Mouse (Mus musculus): ENCODE data around the gene Nap1l1. TPM values are rescaled to one million over a fixed set of nuclear protein-coding genes. Genes with fewer than 3 reads are reported as not detected.

Gene Nap1l1
- total and polyA plus RNA-seq, 3 experiments: 196 to 1,342 (median 360) TPM

- H3K4me3 ChIP-seq (replicated peaks in 1 of 3; ENCODE audit: low read depth in 2 of 3, low read length in 2 of 3, poor library complexity in 1 of 3): no peak overlapping the region
Measured at GRCm38 (mm10) chr10:111539724-111540324, 66.8 kb downstream of the Nap1l1 start.

GRCm38 (mm10) chr10:111540678-111541077 is 67.7 kb downstream of the Nap1l1 start:
- in situ Hi-C loops (cut with MboI; ENCODE audit: low pct_ligation_motif_present, low pct_unique_long_range_greater_than_20kb, low sequenced_read_pairs) (no loop called here), dilution Hi-C loops (cut with MboI; ENCODE audit: extremely low pct_ligation_motif_present, extremely low pct_unique_long_range_greater_than_20kb, low sequenced_read_pairs) (no loop called here)
- Histone ChIP-seq H3K9ac (ENCODE audit: insufficient read depth, low read depth) (no peak overlapping the region), H3K27me3 (replicated peaks) (no peaks in the 10 kb centered on the region), H3K4me3 (replicated peaks in 1 of 3; ENCODE audit: low read depth in 2 of 3, low read length in 2 of 3, poor library complexity in 1 of 3) (no peak overlapping the region), H3K4me2 (ENCODE audit: insufficient read depth, low read depth, poor library complexity, severe bottlenecking) (no peak overlapping the region), H3K79me2 (replicated peaks; ENCODE audit: control insufficient read depth, extremely low read depth, insufficient read depth, poor library complexity, severe bottlenecking) (no peaks in the 10 kb centered on the region), H3K36me3 (replicated peaks in 1 of 2; ENCODE audit: control insufficient read depth in 1 of 2, insufficient read depth in 1 of 2, low read length in 1 of 2) (no peaks in the 10 kb centered on the region), H3K9me3 (replicated peaks; ENCODE audit: low read length) (no peaks in the 10 kb centered on the region), H3K4me1 (ENCODE audit: control insufficient read depth in 1 of 2, insufficient read depth in 2 of 2) (peaks cover 15 to 20% of the 10 kb centered on the region in 2 experiments), H3K27ac (ENCODE audit: insufficient read depth, low read depth) (no peak overlapping the region)
- no peak for DNase-seq (ENCODE audit: extremely low read depth)
- TF ChIP-seq ZNF384 (IDR thresholded peaks at IDR 0.05; ENCODE audit: low read depth, low read length): no peak

More at GRCm38 (mm10) chr10:111539724-111540324, 66.8 kb downstream of the Nap1l1 start:
- H3K27ac ChIP-seq (ENCODE audit: insufficient read depth, low read depth): no peak overlapping the region
- no peaks in the 10 kb centered on the region for H3K9me3 ChIP-seq (replicated peaks; ENCODE audit: low read length)
- no peak overlapping the region for H3K9ac ChIP-seq (ENCODE audit: insufficient read depth, low read depth)
- DNase-seq (ENCODE audit: extremely low read depth): no peak
- no peak overlapping the region for H3K4me2 ChIP-seq (ENCODE audit: insufficient read depth, low read depth, poor library complexity, severe bottlenecking)
- no peaks in the 10 kb centered on the region for H3K36me3 ChIP-seq (replicated peaks in 1 of 2; ENCODE audit: control insufficient read depth in 1 of 2, insufficient read depth in 1 of 2, low read length in 1 of 2)
- in situ Hi-C loops (cut with MboI; ENCODE audit: low pct_ligation_motif_present, low pct_unique_long_range_greater_than_20kb, low sequenced_read_pairs) (no loop called here), dilution Hi-C loops (cut with MboI; ENCODE audit: extremely low pct_ligation_motif_present, extremely low pct_unique_long_range_greater_than_20kb, low sequenced_read_pairs) (no loop called here)
- H3K79me2 ChIP-seq (replicated peaks; ENCODE audit: control insufficient read depth, extremely low read depth, insufficient read depth, poor library complexity, severe bottlenecking): no peaks in the 10 kb centered on the region
- H3K4me1 ChIP-seq (ENCODE audit: control insufficient read depth in 1 of 2, insufficient read depth in 2 of 2): peaks cover 15 to 20% of the 10 kb centered on the region in 2 experiments
- H3K27me3 ChIP-seq (replicated peaks): no peaks in the 10 kb centered on the region
- TF ChIP-seq JUND (conservative IDR thresholded peaks at IDR 0.05; ENCODE audit: low read depth, low read length) (no peak), CHD1 (IDR thresholded peaks at IDR 0.05; ENCODE audit: low read depth, low read length) (no peak), UBTF (IDR thresholded peaks at IDR 0.05; ENCODE audit: low read depth, low read length) (no peak), USF2 (conservative IDR thresholded peaks at IDR 0.05; ENCODE audit: low read depth, low read length) (no peak), RAD21 (IDR thresholded peaks at IDR 0.05; ENCODE audit: low read depth, low read length) (no peak)

- Histone ChIP-seq H3K4me1 (ENCODE audit: control insufficient read depth in 1 of 2, insufficient read depth in 2 of 2) (peaks cover 15 to 20% of the 10 kb centered on the region in 2 experiments), H3K36me3 (replicated peaks in 1 of 2; ENCODE audit: control insufficient read depth in 1 of 2, insufficient read depth in 1 of 2, low read length in 1 of 2) (no peaks in the 10 kb centered on the region)
Measured at GRCm38 (mm10) chr10:111543106-111543505, 70.1 kb downstream of the Nap1l1 start.

More at GRCm38 (mm10) chr10:111543106-111543505, 70.1 kb downstream of the Nap1l1 start:
- H3K4me3 ChIP-seq (replicated peaks in 1 of 3; ENCODE audit: low read depth in 2 of 3, low read length in 2 of 3, poor library complexity in 1 of 3): no peak overlapping the region
- dilution Hi-C loops (cut with MboI; ENCODE audit: extremely low pct_ligation_motif_present, extremely low pct_unique_long_range_greater_than_20kb, low sequenced_read_pairs) (no loop called here), in situ Hi-C loops (cut with MboI; ENCODE audit: low pct_ligation_motif_present, low pct_unique_long_range_greater_than_20kb, low sequenced_read_pairs) (no loop called here)
- H3K9me3 ChIP-seq (replicated peaks; ENCODE audit: low read length): no peaks in the 10 kb centered on the region
- no peak for DNase-seq (ENCODE audit: extremely low read depth)
- no peak overlapping the region for H3K9ac ChIP-seq (ENCODE audit: insufficient read depth, low read depth)
- H3K27ac ChIP-seq (ENCODE audit: insufficient read depth, low read depth): no peak overlapping the region
- H3K4me2 ChIP-seq (ENCODE audit: insufficient read depth, low read depth, poor library complexity, severe bottlenecking): no peak overlapping the region
- H3K79me2 ChIP-seq (replicated peaks; ENCODE audit: control insufficient read depth, extremely low read depth, insufficient read depth, poor library complexity, severe bottlenecking): no peaks in the 10 kb centered on the region
- H3K27me3 ChIP-seq (replicated peaks): no peaks in the 10 kb centered on the region
- TF ChIP-seq ZKSCAN1 (IDR thresholded peaks at IDR 0.05; ENCODE audit: borderline replicate concordance, low read depth, low read length): no peak
- no peak for TF ChIP-seq POLR2A (IDR thresholded peaks at IDR 0.05; ENCODE audit: low read depth, low read length)
- no peak for TF ChIP-seq MAFK (IDR thresholded peaks at IDR 0.05; ENCODE audit: insufficient replicate concordance, low read length)
- no peak for TF ChIP-seq BHLHE40 (IDR thresholded peaks at IDR 0.05; ENCODE audit: low read depth, low read length)
- no peak for TF ChIP-seq MXI1 (IDR thresholded peaks at IDR 0.05; ENCODE audit: low read depth, low read length)
- TF ChIP-seq TBP (conservative IDR thresholded peaks at IDR 0.05; ENCODE audit: low read depth, low read length): no peak
- no peak for TF ChIP-seq USF2 (conservative IDR thresholded peaks at IDR 0.05; ENCODE audit: low read depth, low read length)
- no peak for TF ChIP-seq ZC3H11A (IDR thresholded peaks at IDR 0.05; ENCODE audit: low read depth, low read length)
- TF ChIP-seq CHD1 (IDR thresholded peaks at IDR 0.05; ENCODE audit: low read depth, low read length): no peak
